Mouse (Mus musculus) heart, postnatal 0 days (tissue): ENCODE results near the gene Wee1. TPM values are rescaled to one million over a fixed set of nuclear protein-coding genes. Genes with fewer than 3 reads are reported as not detected.
"Not testable (repeated sequence)": the region's sequence is repeated elsewhere in the genome, so short reads cannot be mapped to it uniquely, and the experiment has no call there.

Experiments used
- ATAC-seq: fragments of 200-750 bp; cut with Nextera tagmentation; 2 replicates; pipeline ENCODE4 v1.8.0; 2017; ENCODE audit warnings: low read depth, moderate number of reproducible peaks, moderate library complexity; ENCODE audit not compliant: insufficient read depth
- DNase-seq: peaks from one replicate; pipeline ENCODE4 v3.0.0-alpha.2; 2016; ENCODE audit warnings: low spot score
- H3K27ac ChIP-seq: fragments of 300-500 bp; sonication (generic); 2 replicates; pipeline ENCODE4 v1.5.1; 2014; ENCODE audit warnings: low read depth, mild to moderate bottlenecking
- H3K27me3 ChIP-seq: fragments of 300-500 bp; sonication (generic); 2 replicates; pipeline ENCODE4 v1.6.1; 2014; ENCODE audit warnings: low read length, mixed read lengths; ENCODE audit not compliant: control insufficient read depth, insufficient read depth
- H3K36me3 ChIP-seq: fragments of 300-500 bp; sonication (generic); replicated peaks from 2 replicates; pipeline ENCODE4 v1.6.1; 2014; ENCODE audit warnings: low read length, mixed read lengths; ENCODE audit not compliant: control insufficient read depth, insufficient read depth
- H3K4me1 ChIP-seq: fragments of 300-500 bp; sonication (generic); 2 replicates; pipeline ENCODE4 v1.6.1; 2014; ENCODE audit warnings: antibody characterized with exemption; ENCODE audit not compliant: control insufficient read depth, insufficient read depth
- H3K4me2 ChIP-seq: fragments of 300-500 bp; sonication (generic); 2 replicates; pipeline ENCODE4 v1.6.1; 2014; ENCODE audit warnings: low read depth, mild to moderate bottlenecking, low read length, moderate library complexity
- H3K4me3 ChIP-seq: fragments of 300-500 bp; sonication (generic); 2 replicates; pipeline ENCODE4 v1.5.1; 2014; ENCODE audit warnings: low read depth, low read length
- H3K9ac ChIP-seq: fragments of 300-500 bp; sonication (generic); replicated peaks from 2 replicates; pipeline ENCODE4 v1.6.1; 2014; ENCODE audit warnings: low read depth, low read length, mixed read lengths
- H3K9me3 ChIP-seq: fragments of 300-500 bp; sonication (generic); replicated peaks from 2 replicates; pipeline ENCODE4 v1.6.1; 2016; ENCODE audit warnings: low read length; ENCODE audit not compliant: control insufficient read depth
- CTCF ChIP-seq: IDR thresholded peaks from 2 replicates; pipeline ENCODE4 v1.5.1; 2016; ENCODE audit warnings: antibody characterized with exemption, control low read depth, low read depth
- EP300 ChIP-seq: IDR thresholded peaks from 2 replicates; pipeline ENCODE4 v1.6.1; 2016; ENCODE audit warnings: antibody characterized with exemption, low read depth
- WGBS: fragments of 180-500 bp; shearing (Covaris S2); extraction: QIAGEN DNeasy Blood & Tissue Kit; methylation state at CpG from one replicate; pipeline ENCODE4 v1.1.7; 2014; 5-methylcytosine and 5-hydroxymethylcytosine counted together
- polyA plus RNA-seq: library from polyadenylated mRNA; unstranded; fragments of >200 nt; fragmentation: Nextera tagmentation; extraction: Ambion mirVana; gene quantifications from 2 replicates; pipeline ENCODE4 v1.2.1, GENCODE M21; 2015
- total RNA-seq: library from RNA; depleted of rRNA; stranded (reverse); fragments of >200 nt; gene quantifications from 2 replicates; pipeline ENCODE4 v1.2.3, GENCODE M21; 2014; ENCODE audit warnings: low replicate concordance

The Wee1 gene
- total and polyA plus RNA-seq, 2 experiments from 2014 or later, result 20.3 to 27.9 TPM

GRCm38 (mm10) chr7:110122565-110123422, 948 bp downstream of the Wee1 start:
- under 1% methylated on average over 68 of the region's 74 CpGs for WGBS
- H3K4me2 ChIP-seq, result peak overlapping the region; percentile 90
- peak overlapping the region; percentile 91 for H3K9ac ChIP-seq
- no peaks in the 10 kb centered on the region for H3K27me3 ChIP-seq
- DNase-seq, result peak; percentile 57
- TF ChIP-seq CTCF, result no peak
- TF ChIP-seq EP300, result peak; percentile 51; the same call in 1 of the 2 replicates
- peak; percentile 2 for ATAC-seq
- peaks cover 9% of the 10 kb centered on the region for H3K36me3 ChIP-seq
- H3K27ac ChIP-seq, result peak overlapping the region; percentile 97
- peaks cover 9% of the 10 kb centered on the region; the same call in 1 of the 2 replicates for H3K4me1 ChIP-seq
- H3K9me3 ChIP-seq, result no peaks in the 10 kb centered on the region
- H3K4me3 ChIP-seq, result peak overlapping the region; percentile 88

GRCm38 (mm10) chr7:110123844-110124555, 2.2 kb downstream of the Wee1 start:
- ATAC-seq, result no peak

GRCm38 (mm10) chr7:110128566-110128965, 6.7 kb downstream of the Wee1 start:
- peaks cover 56% of the 10 kb centered on the region for H3K36me3 ChIP-seq
- H3K27me3 ChIP-seq, result no peaks in the 10 kb centered on the region
- 78% methylated on average over 2 of the region's 2 CpGs for WGBS
- ATAC-seq, result no peak
- 0 out of 2 replicates have a peak, but pooled peaks cover 3% of the 10 kb centered on the region for H3K4me1 ChIP-seq
- no peak overlapping the region for H3K27ac ChIP-seq
- no peak for DNase-seq
- no peak overlapping the region for H3K4me3 ChIP-seq
- TF ChIP-seq EP300 (no peak), CTCF (no peak)
- no peak overlapping the region for H3K9ac ChIP-seq
- no peaks in the 10 kb centered on the region for H3K9me3 ChIP-seq
- no peak overlapping the region for H3K4me2 ChIP-seq

More at GRCm38 (mm10) chr7:110123844-110124555, 2.2 kb downstream of the Wee1 start:
- Histone ChIP-seq H3K27ac (peak overlapping the region; percentile 97), H3K4me2 (peak overlapping the region; percentile 90), H3K4me3 (peak overlapping the region; percentile 88), H3K36me3 (peaks cover 15% of the 10 kb centered on the region), H3K9me3 (no peaks in the 10 kb centered on the region), H3K27me3 (no peaks in the 10 kb centered on the region), H3K9ac (peak overlapping the region; percentile 91), H3K4me1 (0 out of 2 replicates have a peak, but pooled peaks cover 3% of the 10 kb centered on the region)
- 21% methylated on average over 12 of the region's 12 CpGs for WGBS
- TF ChIP-seq CTCF (no peak), EP300 (no peak)
- DNase-seq, result peak; percentile 57

- not testable (repeated sequence) for ATAC-seq, H3K4me3 ChIP-seq, H3K27ac ChIP-seq, H3K27me3 ChIP-seq, H3K9ac ChIP-seq, DNase-seq, H3K9me3 ChIP-seq, H3K4me1 ChIP-seq, H3K4me2 ChIP-seq
- WGBS, result 80% methylated on average over 2 of the region's 2 CpGs
- peaks cover 78% of the 10 kb centered on the region for H3K36me3 ChIP-seq
Observed at GRCm38 (mm10) chr7:110132272-110132671, 10.4 kb downstream of the Wee1 start.

GRCm38 (mm10) chr7:110133988-110134387, 12.1 kb downstream of the Wee1 start:
- no peaks in the 10 kb centered on the region for H3K27me3 ChIP-seq
- H3K4me3 ChIP-seq, result no peak overlapping the region
- TF ChIP-seq CTCF (no peak), EP300 (no peak)
- no peaks in the 10 kb centered on the region for H3K4me1 ChIP-seq
- WGBS, result 86% methylated on average over 5 of the region's 5 CpGs
- ATAC-seq (no peak), DNase-seq (no peak)
- H3K27ac ChIP-seq, result no peak overlapping the region
- no peak overlapping the region for H3K9ac ChIP-seq
- no peaks in the 10 kb centered on the region for H3K9me3 ChIP-seq
- no peak overlapping the region for H3K4me2 ChIP-seq
- H3K36me3 ChIP-seq, result peaks cover 84% of the 10 kb centered on the region
